Mouse (Mus musculus) embryo, embryonic 11 days (tissue): ENCODE results near the gene Fdxr.

Experiments used
- DNase-seq: peaks from one replicate; pipeline ENCODE4 v3.0.0-alpha.2; 2015

The Fdxr gene

GRCm38 (mm10) chr11:115288305-115288704 is 11.5 kb upstream of the Fdxr start:
- DNase-seq, result no peak

- DNase-seq, result no peak
These were observed 10.5 kb upstream of the Fdxr start for GRCm38 (mm10) chr11:115287386-115287785.

- no peak for DNase-seq
These were observed 9.5 kb upstream of the Fdxr start for GRCm38 (mm10) chr11:115286201-115286993.

GRCm38 (mm10) chr11:115285282-115285681 is 8.4 kb upstream of the Fdxr start:
- no peak for DNase-seq

GRCm38 (mm10) chr11:115283891-115284620 is 7.2 kb upstream of the Fdxr start:
- DNase-seq, result no peak

GRCm38 (mm10) chr11:115283486-115283765 is 6.6 kb upstream of the Fdxr start:
- DNase-seq, result no peak

GRCm38 (mm10) chr11:115282723-115283485 is 6.1 kb upstream of the Fdxr start:
- DNase-seq, result no peak

GRCm38 (mm10) chr11:115282295-115282694 is 5.4 kb upstream of the Fdxr start:
- no peak for DNase-seq

- no peak for DNase-seq
These were observed 2.9 kb upstream of the Fdxr start for GRCm38 (mm10) chr11:115279726-115280125.

GRCm38 (mm10) chr11:115278176-115278575 is 1.3 kb upstream of the Fdxr start:
- DNase-seq, result no peak

GRCm38 (mm10) chr11:115277604-115277975 is 740 bp upstream of the Fdxr start:
- no peak for DNase-seq

GRCm38 (mm10) chr11:115275954-115276353 is 896 bp downstream of the Fdxr start:
- no peak for DNase-seq

GRCm38 (mm10) chr11:115275509-115275908 is 1.3 kb downstream of the Fdxr start:
- no peak for DNase-seq

- DNase-seq, result no peak
These were observed 2.1 kb downstream of the Fdxr start for GRCm38 (mm10) chr11:115274771-115275170.

- no peak for DNase-seq
These were observed 2.7 kb downstream of the Fdxr start for GRCm38 (mm10) chr11:115274178-115274577.

- no peak for DNase-seq
These were observed 3.1 kb downstream of the Fdxr start for GRCm38 (mm10) chr11:115273735-115274134.

- no peak for DNase-seq
These were observed 3.9 kb downstream of the Fdxr start for GRCm38 (mm10) chr11:115272894-115273498.

- DNase-seq, result no peak
These were observed 5.4 kb downstream of the Fdxr start for GRCm38 (mm10) chr11:115271481-115271880.

GRCm38 (mm10) chr11:115271052-115271451 is 5.8 kb downstream of the Fdxr start:
- no peak for DNase-seq

- peak; percentile 82 for DNase-seq
These were observed 6.5 kb downstream of the Fdxr start for GRCm38 (mm10) chr11:115270148-115270861.

GRCm38 (mm10) chr11:115269330-115270066 is 7.4 kb downstream of the Fdxr start:
- DNase-seq, result no peak

GRCm38 (mm10) chr11:115267958-115268357 is 8.9 kb downstream of the Fdxr start:
- DNase-seq, result no peak
